Mouse (Mus musculus) forebrain, postnatal 0 days (tissue): Measurements from ENCODE around the gene Gpc6. TPM values are rescaled to one million over a fixed set of nuclear protein-coding genes. Genes with fewer than 3 reads are reported as not detected.
A peak's percentile ranks its signal among the peaks of the same experiment; 100 is the strongest.

Experiments used
- ATAC-seq: fragments of 200-750 bp; cut with Nextera tagmentation; 2 replicates; pipeline ENCODE4 v1.8.0; 2017; ENCODE audit warnings: mild to moderate bottlenecking, moderate library complexity
- DNase-seq: peaks from one replicate; pipeline ENCODE4 v3.0.0-alpha.2; 2015
- H3K27ac ChIP-seq: fragments of 300-500 bp; sonication (generic); 2 replicates; pipeline ENCODE4 v1.5.1; 2014; ENCODE audit warnings: low read depth, mild to moderate bottlenecking, antibody characterized with exemption, low read length, moderate library complexity, mixed read lengths
- H3K27me3 ChIP-seq: fragments of 300-500 bp; sonication (generic); 2 replicates; pipeline ENCODE4 v1.6.1; 2014; ENCODE audit warnings: mild to moderate bottlenecking, low read length, mixed read lengths; ENCODE audit not compliant: insufficient read depth
- H3K36me3 ChIP-seq: fragments of 300-500 bp; sonication (generic); 2 replicates; pipeline ENCODE4 v1.6.1; 2014; ENCODE audit warnings: mild to moderate bottlenecking, moderate library complexity; ENCODE audit not compliant: insufficient read depth
- H3K4me1 ChIP-seq: fragments of 300-500 bp; sonication (generic); 2 replicates; pipeline ENCODE4 v1.6.1; 2014; ENCODE audit warnings: antibody characterized with exemption; ENCODE audit not compliant: insufficient read depth
- H3K4me2 ChIP-seq: fragments of 300-500 bp; sonication (generic); 2 replicates; pipeline ENCODE4 v1.6.1; 2014; ENCODE audit warnings: low read depth, mild to moderate bottlenecking, moderate library complexity
- H3K4me3 ChIP-seq: fragments of 300-500 bp; sonication (generic); 2 replicates; pipeline ENCODE4 v1.5.1; 2014; ENCODE audit warnings: low read depth, low read length, mixed read lengths
- H3K9ac ChIP-seq: fragments of 300-500 bp; sonication (generic); 2 replicates; pipeline ENCODE4 v1.6.1; 2014; ENCODE audit warnings: mild to moderate bottlenecking
- H3K9me3 ChIP-seq: fragments of 300-500 bp; sonication (generic); 2 replicates; pipeline ENCODE4 v1.6.1; 2016; ENCODE audit warnings: low read length
- CTCF ChIP-seq: sonication (generic); IDR thresholded peaks from 2 replicates; pipeline ENCODE4 v1.5.1; 2016; ENCODE audit warnings: antibody characterized with exemption, control low read depth, low read depth
- WGBS: fragments of 180-500 bp; shearing (Covaris S2); extraction: QIAGEN DNeasy Blood & Tissue Kit; methylation state at CpG from one replicate; pipeline ENCODE4 v1.1.7; 2014; 5-methylcytosine and 5-hydroxymethylcytosine counted together
- polyA plus RNA-seq: library from polyadenylated mRNA; unstranded; fragments of >200 nt; fragmentation: Nextera tagmentation; extraction: Ambion mirVana; gene quantifications from 2 replicates; pipeline ENCODE4 v1.2.1, GENCODE M21; 2015
- total RNA-seq: library from RNA; depleted of rRNA; stranded (reverse); fragments of >200 nt; gene quantifications from 2 replicates; pipeline ENCODE4 v1.2.3, GENCODE M21; 2014

Gpc6 gene
- total and polyA plus RNA-seq, 2 experiments from 2014 or later, result 10.9 to 20.8 TPM

DNA sequence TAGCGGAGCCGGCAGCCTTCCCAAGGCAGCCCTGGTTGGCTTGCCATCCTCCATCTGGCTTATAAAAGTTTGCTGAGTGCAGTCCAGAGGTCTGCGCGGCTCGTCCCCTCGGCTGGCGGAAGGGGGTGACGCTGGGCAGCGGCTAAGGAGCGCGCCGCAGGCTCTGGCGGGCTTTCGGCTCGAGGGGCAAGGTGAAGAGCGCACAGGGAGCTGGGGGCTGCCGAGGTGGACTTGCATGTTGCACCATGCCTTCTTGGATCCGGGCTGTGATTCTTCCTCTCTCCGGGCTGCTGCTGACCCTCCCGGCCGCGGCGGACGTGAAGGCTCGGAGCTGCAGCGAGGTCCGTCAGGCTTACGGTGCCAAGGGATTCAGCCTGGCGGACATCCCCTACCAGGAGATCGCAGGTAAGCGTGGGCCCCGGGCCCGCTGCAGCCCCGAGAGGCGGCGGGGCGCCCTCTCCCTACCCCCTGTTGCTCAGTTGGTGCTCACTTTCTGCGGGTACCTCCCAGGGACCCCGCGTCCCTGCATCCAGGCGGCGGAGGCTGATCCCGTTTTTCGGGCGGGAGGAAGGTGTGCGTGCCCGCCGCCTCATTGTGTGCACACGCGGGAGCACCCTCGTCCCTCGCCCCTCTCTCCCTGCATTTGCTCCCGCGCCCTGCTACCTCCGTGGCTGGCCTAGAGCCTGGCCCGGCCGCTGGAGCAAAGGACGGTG, 732 bp downstream of the Gpc6 start:
- Histone ChIP-seq H3K4me1 (peaks cover 10% of the 10 kb centered on the region), H3K27ac (peak overlapping the region; percentile 82), H3K27me3 (no peaks in the 10 kb centered on the region), H3K4me3 (peak overlapping the region; percentile 74), H3K9ac (peak overlapping the region; percentile 61), H3K9me3 (no peaks in the 10 kb centered on the region), H3K36me3 (no peaks in the 10 kb centered on the region), H3K4me2 (peak overlapping the region; percentile 89)
- peak; percentile 8 for ATAC-seq
- no peak for TF ChIP-seq CTCF
- WGBS, result 3% methylated on average over 58 of the region's 58 CpGs
- DNase-seq, result no peak

DNA sequence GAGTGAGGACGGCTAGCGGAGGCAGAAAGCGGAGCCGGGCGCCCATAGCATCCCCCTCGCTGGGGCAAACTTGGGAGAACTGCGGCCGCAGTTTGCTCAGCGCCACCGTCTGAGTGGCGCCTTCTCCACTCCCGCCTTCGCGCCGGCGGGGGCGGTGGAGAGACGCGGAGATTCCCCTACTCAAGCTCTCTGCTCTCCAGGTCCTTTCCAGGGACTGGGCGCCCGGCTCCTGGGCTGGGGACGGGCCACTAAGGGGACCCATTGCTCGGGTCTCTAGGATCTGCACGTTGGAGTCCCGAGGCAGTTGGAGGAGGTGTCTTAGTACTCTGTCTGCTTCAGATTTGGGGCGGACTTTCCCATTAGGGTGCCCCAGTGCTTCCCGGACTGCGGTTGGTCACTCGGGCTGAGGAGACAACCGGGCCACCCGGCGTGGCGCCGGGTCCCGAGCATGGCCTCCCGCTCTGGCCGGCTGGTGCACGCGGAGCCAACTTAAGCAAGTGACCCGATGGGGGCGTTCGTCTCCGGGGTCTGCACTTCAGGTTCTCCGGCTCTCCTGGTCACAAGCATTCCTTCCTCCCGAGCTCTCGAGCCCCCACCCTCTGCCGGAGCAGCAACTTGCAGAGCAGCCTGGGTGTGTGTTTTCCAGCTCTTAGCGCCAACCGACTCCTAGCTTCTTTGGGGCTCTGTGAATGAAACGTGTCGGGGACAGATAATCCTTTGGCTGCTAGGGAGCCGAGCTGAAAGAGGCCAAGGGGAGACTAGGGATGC, 1.5 kb downstream of the Gpc6 start:
- H3K36me3 ChIP-seq, result no peaks in the 10 kb centered on the region
- H3K4me2 ChIP-seq, result peak overlapping the region; percentile 89
- peak overlapping the region; percentile 74 for H3K4me3 ChIP-seq
- peak overlapping the region; percentile 82 for H3K27ac ChIP-seq
- peak overlapping the region; percentile 61 for H3K9ac ChIP-seq
- no peaks in the 10 kb centered on the region for H3K27me3 ChIP-seq
- 0% methylated on average over 50 of the region's 52 CpGs for WGBS
- DNase-seq (peak; percentile 83), ATAC-seq (peak; percentile 83)
- H3K9me3 ChIP-seq, result no peaks in the 10 kb centered on the region
- H3K4me1 ChIP-seq, result peaks cover 10% of the 10 kb centered on the region
- TF ChIP-seq CTCF, result peak; percentile 64

DNA sequence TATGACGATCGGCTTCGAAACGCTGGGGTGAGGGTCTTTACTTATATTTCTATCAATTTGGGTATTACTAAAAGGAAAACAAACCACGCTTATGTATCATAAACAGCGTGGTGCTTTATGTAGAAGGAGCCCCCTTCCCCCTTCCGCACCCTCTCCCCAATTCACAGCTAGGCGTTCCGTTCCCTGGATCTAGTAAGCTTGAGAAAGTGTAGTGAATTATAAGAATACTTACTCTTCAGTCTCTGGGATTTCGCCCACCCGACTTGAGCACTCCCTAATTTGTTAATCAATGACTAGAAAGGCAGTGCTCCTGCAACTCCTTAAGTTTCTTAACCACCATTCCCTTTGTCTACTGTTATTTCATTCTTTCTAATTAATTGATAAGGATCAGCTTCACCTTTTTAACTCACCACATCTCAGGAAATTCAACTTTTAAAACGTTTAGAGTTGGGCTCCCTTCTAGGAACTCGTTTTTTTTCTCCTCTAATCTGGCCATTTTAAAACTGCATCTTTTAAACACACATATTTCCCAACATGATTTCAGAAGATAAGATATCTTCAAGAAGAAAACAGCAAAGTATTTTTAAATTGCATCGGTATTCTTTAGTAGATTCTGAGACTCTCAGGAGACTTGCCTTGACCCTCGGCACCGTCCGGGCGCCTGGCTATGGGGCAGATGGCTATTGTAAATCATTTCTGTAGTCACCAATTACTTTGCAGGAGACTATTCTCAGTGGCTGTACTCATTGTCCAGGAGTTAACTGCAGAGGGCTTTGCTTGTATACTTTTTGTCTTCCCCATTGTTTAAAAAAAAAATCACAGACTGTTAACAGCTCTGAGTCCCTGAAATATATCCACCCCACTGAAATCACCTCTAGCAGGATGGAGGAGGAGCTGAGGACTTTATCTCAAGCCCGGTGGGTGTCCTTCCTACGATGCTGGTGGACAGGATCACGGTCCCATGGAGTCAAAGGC, 2.5 kb downstream of the Gpc6 start:
- Histone ChIP-seq H3K4me3 (peak overlapping the region; percentile 74), H3K4me2 (peak overlapping the region; percentile 89), H3K27me3 (no peaks in the 10 kb centered on the region), H3K36me3 (no peaks in the 10 kb centered on the region), H3K9ac (peak overlapping the region; percentile 61), H3K9me3 (no peaks in the 10 kb centered on the region), H3K4me1 (peaks cover 10% of the 10 kb centered on the region), H3K27ac (peak overlapping the region; percentile 82)
- under 1% methylated on average over 21 of the region's 21 CpGs for WGBS
- ATAC-seq (no peak), DNase-seq (peak; percentile 37)
- no peak for TF ChIP-seq CTCF

DNA sequence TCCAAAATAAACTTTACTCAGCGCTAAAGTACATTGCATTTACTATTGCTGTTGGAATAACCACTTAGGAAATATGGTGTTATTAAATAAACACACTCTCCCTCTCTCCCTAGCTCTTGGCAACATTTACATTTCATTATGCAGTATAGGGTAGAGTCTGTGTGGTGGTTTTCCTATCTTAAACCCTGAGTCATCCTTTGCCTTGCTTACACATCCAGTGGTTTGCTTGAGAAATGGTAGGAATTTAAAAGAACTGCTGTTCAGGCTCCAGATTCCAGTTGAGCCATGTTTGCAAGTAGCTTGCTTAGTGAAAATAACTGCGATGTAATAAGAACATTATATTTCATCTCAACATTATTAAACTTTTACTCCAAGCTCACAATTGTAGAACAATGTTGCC, 3.3 kb downstream of the Gpc6 start:
- H3K36me3 ChIP-seq, result no peaks in the 10 kb centered on the region
- TF ChIP-seq CTCF, result no peak
- WGBS, result 46% methylated on average over 2 of the region's 2 CpGs
- no peak for ATAC-seq
- no peaks in the 10 kb centered on the region for H3K27me3 ChIP-seq
- no peak overlapping the region for H3K27ac ChIP-seq
- no peaks in the 10 kb centered on the region for H3K9me3 ChIP-seq
- H3K4me2 ChIP-seq, result peak overlapping the region; percentile 89
- H3K9ac ChIP-seq, result 0 out of 2 replicates have a peak overlapping the region, but pooled peaks have one; percentile 3
- no peak for DNase-seq
- peak overlapping the region; percentile 74 for H3K4me3 ChIP-seq
- peaks cover 10% of the 10 kb centered on the region for H3K4me1 ChIP-seq

DNA sequence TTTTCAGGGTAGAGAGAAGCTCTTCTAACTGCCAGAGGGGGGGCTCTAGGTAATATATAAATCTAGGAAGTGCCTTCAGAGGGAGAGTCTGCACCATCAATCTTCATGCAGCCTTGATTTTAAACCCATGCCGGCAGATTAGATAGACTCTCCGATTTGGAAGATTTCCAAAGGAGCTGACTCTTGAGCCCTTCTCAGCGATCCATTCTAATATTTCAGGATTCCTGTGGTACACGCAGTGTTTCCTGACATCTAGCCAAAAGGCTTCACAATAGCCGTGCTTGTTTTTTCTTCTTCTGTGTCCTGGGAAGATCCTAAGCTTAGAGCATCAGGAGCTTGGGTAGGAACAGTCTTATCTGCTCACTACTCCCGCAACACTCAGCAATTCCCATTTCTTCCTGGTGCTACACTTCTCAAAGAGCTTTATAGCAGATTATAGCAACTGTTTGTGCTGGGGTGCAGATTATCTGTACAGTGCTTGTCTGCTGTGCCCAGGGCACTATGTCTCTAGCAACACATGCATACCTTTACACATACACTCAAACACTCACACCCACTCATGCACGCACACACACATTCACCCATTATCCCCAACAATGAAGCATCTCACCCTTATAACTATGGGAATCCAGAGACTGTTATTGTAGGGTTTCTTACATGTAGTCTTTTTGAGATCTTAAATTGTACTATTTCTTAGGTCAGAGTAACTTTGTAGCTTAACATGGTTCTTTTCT, 3.8 kb downstream of the Gpc6 start:
- DNase-seq (peak; percentile 22), ATAC-seq (no peak)
- Histone ChIP-seq H3K4me2 (peak overlapping the region; percentile 89), H3K9me3 (no peaks in the 10 kb centered on the region), H3K27me3 (no peaks in the 10 kb centered on the region), H3K4me3 (peak overlapping the region; percentile 74), H3K27ac (no peak overlapping the region), H3K9ac (0 out of 2 replicates have a peak overlapping the region, but pooled peaks have one; percentile 3), H3K4me1 (peaks cover 10% of the 10 kb centered on the region), H3K36me3 (no peaks in the 10 kb centered on the region)
- no peak for TF ChIP-seq CTCF
- 28% methylated on average over 7 of the region's 7 CpGs for WGBS

DNA sequence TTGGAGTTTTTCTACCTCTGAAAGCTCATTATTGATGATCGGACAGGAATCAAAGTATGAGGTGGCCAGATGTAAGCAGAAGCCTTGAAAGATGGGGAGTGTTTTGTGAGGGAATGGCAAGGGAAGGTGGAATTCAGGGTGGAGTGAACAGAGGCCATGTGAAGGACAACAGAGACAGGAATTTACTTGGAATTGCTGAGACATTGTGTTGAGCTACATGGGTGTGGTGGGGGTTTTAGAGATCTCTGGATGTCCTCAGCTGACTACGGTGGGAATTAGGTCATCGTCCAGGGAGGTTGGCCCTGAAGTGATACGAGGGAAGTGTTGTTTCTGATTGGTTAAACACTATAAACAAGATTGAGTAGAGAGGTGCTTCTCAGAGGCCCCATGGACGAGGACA, 8.7 kb downstream of the Gpc6 start:
- no peak for TF ChIP-seq CTCF
- H3K27me3 ChIP-seq, result no peaks in the 10 kb centered on the region
- peaks cover 2% of the 10 kb centered on the region; the same call in 1 of the 2 replicates for H3K4me1 ChIP-seq
- WGBS, result 87% methylated on average over 5 of the region's 5 CpGs
- no peak for ATAC-seq
- no peak for DNase-seq
- H3K36me3 ChIP-seq, result no peaks in the 10 kb centered on the region
- no peak overlapping the region for H3K27ac ChIP-seq
- no peak overlapping the region for H3K4me2 ChIP-seq
- no peak overlapping the region for H3K9ac ChIP-seq
- no peak overlapping the region for H3K4me3 ChIP-seq
- H3K9me3 ChIP-seq, result no peaks in the 10 kb centered on the region
